Mouse (Mus musculus) retina, postnatal 1 day (tissue): ENCODE measurements around the gene Dand5.

Source experiments
- DNase-seq: peaks from one replicate; pipeline ENCODE4 v3.0.0-alpha.2; 2012

The Dand5 gene

DNA sequence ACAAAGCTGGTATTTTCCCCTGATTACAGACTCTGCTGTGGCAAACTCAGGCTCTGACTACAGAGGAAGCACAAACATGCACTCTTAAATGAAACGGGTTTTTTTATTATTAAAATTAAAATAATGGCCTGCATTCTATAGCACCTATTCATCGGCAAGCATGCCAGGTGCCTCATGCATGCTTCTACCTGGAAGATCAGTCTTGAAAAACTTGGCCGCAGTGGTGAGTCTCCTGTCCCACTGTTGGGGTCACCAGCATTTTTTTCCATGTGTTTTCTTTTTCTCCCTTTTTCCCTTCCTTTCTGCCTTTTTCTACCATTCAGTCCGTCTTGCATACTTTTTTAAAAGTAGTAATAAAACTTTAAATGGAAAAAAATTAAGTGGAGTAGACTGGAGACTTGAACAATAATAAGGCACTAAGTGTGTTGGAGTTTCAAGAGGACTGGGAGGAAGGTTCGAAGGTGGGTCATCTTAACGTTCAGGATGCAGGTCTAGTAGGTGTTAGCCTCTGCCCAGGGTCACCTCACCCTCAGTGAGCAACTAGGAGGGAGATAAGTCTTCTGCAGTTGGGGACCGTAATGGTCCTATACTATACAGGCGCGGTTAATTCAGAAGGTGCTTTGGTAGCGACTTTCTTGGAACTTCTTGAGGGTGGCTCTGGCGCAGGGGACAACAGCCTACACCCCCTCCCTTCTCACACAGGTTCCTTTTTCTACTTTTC, 39.3 kb downstream of the Dand5 start:
- DNase-seq = no peak

DNA sequence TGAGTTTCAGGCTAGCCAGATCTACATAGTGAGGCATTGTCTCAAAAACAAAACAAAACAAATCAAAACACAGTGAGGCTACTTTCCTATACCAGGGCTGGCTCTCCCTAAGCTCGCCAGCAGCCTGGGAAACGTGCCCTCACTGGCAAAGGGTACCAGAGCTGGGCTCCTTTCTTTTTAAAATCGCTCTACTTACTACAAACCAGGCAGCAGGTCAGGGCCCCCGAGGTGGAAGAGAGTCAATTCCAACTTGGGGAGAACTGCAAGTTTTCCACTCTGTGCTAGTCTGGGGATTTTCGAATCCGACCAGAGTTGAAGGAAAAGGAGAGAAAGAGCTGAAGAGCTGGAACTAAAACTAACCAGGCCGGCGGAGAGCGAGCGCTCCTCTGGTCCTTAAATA, 39.9 kb downstream of the Dand5 start:
- no peak for DNase-seq

DNA sequence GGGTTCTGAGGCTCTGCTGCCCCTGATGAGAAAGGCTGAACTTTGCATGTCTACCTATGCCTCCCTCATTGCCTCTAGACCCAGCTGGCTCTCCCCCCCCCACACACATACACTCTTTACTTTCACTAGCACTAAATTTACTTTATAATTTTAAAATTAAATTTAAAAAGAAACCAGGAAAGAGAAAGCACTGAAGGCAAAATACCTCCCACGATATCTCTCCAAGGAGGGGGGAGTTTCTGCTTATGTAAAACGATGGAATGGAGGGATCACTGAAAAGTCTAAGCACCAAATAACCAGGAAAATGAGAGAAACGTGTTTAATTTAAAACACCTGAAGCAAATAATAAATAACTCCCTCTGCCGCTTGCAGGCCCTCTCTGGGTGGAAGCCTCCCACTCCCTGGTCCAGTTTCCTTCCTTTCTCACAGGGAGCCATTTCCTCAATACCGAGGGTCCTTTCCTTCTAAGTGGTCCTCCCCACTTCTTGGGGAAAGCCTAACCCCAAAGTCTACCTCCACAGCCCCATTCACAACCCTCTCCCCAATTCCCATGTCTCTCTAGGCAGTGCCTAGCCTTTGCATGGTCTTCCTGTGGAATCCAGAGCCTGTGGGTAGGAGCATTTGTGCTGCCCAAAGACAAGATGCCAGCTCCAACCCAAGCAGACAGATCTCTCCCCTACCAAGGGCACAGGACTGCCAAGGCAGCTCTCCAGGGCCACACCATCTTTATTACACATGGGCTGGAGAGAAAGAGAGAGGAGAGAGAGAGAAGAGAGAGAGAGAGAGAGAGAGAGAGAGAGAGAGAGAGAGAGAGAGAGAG, 40.7 kb downstream of the Dand5 start:
- DNase-seq = no peak

DNA sequence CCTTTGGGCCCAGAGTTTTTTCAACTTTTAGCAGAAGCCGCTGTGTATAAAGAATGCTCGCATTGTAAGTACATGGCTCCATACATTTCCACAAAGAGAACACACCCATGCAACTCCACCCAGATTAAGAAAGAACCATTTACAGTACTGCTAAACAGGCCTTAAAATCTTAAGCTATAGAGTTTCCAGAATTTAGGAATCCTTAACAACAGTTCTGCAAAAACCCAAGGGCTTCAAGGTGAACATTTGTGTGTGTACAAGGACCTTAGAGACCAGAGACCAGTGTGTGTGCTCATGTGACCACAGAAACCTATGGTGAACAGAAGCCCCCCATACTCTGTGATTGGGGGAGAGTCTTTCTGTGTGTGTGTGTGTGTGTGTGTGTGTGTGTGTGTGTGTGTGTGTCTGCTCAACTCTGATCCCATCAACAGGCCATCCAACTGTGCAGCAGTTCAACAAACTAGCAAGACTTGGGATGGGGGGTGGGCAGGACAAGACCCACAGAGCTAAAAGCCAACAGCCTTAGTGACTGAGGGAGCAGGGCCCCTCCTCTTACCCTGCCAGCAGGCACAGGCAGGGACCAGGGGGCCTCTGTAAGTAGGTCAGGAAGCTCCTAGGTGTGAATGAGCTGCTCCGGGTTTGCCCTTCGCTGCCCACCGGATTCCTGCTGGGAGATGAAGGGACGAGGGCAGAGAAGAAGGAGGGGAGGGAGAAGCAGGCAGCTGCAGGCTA, 41.5 kb downstream of the Dand5 start:
- DNase-seq = peak; percentile 78

DNA sequence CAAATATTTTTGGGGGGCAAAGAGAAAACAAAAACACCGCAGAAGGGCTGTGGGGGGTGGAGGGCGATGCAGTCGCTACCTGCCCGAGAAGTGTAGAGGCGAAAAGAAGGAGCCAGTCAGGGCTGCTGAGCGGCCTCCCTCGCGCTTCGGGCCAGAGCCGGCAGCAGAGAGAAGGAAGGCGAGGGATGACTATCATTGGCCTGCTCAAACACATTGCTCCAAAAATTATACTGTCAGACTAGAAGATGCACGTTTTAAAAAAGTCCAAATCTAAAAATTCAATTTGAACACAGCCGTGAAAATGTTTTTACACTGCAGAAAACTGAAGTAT, 42.4 kb downstream of the Dand5 start:
- DNase-seq = no peak

DNA sequence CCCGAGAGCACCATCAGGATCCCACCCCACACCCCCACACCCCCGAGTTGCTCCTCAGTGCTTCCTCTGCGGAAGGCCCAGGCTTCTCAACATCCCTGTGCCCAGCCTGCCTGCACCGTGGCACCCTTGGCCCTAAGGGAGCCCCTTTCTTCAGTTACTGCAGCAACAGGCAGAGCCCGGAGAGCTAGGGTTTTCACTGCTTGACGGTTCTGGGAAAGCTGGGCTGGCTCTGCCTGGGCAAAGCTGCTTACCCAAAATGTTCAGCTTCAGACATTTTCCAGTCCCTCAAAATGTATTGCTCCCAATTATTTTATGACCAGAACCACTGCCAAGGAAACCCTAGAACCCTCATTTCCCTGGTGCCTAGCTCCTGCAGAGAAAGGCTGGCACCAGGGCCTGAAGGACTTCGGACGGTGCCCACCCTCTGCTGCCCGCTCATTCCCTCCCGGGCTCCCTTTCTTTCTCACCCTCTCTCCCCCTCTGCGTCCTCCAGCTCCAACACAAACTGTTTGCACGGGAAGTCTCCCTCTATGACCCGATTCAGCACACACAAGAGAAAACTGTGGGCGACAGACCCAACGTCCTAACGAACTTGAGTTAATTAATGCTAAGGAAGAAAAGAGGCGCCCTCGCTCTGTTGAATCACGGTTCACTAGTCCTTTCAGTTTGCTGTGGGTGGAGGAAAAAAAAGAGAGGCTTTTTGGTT, 43.0 kb downstream of the Dand5 start:
- DNase-seq = peak; percentile 79

DNA sequence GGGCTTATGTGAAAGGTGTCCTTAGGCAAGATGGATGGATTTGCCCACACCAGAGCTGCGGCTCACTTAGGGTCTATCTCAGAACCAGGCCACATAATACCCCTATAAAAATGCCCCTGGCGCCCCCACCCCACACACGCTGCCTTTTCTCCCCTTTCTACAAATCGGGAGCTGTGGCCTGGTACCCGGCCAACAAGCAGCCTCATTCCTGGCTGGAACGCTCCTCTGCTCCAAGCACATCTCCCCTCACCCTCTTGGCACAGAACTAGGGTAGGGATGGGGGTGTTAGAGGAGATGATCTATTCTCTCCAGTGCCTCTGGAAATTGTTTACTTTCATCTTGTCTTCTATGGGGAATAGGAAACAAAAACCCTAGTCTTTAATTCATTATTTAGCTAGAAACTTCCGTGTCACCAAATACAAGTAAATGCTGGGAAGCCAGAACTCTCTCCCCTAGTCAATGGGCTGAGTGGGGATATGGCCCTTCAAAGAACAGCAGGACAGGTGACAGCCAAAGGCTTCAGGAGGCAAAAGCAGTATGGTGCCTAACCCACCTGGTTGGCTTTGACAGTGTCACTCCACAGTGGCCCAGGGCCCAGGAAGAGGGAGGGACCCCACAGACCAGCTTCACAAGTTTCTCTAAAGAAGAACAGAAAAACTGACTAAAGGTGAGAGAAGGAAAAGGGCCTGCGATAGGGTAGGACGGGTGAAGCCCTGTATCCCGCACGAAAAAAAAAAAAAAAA, 43.8 kb downstream of the Dand5 start:
- DNase-seq = no peak

DNA sequence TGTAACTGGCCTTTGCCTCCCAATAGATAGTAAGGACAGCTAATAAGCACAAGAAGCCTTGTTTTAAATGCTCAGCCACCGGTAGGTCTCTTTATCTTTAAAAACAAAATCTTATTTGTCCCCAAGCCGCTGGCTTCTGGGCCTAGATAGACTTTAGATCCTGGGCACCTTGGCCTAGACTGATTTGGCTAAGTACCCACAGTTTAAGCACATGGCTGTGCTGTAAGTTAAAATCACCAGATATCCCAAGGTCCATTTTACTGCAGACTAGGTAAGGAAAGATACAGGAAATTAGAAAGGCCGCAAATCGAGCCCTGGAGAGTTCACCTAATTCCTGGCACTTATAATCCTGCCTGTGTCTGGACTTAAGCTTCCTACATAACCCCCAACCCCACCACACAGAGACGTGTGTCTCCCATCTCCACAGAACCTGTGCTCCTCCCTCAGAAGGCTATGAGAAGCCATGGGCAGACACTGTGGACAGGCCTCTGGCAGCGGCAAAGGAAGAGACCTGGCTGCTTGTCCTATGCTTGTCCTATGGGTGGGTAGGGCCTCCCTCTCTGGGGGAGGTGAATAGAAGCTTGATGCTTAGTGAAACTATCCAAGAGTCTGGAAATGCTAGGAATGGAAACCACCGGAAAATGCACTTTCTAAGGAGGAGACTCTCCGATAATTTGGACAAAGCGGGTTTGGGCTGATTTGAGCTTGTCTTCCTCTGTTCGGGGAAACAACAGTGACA, 44.6 kb downstream of the Dand5 start:
- DNase-seq = no peak

DNA sequence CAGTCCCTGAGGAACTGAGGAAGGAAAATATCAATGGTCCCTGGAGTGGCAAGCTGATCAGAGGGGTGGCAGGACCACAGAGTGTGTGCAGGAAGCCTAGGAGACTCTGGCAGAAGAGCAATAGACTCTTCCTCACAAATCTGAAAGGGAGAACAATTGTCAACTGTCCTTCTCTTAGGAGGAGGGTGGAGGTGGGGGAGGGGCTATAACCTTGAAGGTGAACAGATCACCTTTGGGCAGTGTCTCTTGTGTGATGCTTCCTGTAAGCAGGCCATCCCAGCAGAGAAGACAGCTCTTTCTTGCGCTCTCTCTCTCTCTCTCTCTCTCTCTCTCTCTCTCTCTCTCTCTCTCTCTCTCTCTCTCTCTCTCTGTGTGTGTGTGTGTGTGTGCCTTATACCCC, 46.1 kb downstream of the Dand5 start:
- DNase-seq = no peak

DNA sequence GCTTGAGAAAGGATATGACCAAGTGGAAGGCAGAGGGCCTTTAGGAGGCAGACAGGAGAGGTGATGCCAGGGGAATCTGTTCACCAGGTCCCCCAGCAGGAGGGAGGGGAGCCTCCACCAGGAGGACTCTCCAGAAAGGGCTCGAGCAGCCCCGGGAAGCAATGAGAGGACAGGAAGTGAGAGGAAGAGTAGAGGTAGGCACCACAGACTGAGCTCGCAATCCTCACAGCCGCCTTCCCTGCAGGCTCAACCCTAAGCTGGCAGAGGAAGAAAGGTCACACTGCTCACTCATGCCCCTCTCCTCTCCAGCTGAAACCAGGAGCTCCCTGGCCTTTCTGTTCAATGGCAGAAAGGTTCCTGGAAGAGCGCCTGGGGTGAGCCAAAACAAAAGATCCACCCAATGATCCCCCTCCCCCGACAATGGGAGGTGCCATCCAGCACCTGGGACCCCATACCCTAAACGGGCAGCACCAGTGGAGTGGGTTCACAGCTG, 47.0 kb downstream of the Dand5 start:
- no peak for DNase-seq

DNA sequence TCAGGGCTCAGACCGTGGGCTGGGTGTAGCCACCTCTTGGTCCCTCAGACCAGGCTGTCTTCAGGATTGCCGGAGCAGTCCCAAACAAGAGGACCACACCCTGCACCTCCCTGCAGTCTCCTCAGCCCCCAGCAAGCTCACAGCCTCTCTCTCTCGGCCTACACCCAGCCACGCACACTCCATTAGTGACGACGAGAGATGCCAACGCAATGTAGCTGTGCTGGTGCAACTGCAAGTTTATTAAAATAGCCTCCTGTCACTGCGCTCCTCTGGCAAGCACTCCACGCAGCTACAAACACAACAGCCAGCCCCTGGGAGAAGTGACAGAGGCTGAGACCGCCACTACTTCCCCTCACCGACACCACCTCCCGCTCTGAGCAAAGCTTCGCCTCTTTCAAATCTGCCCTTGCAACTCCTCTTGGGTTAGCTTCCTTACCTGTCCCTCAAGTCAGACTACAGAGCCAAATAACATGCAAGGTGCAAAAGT, 47.5 kb downstream of the Dand5 start:
- no peak for DNase-seq

DNA sequence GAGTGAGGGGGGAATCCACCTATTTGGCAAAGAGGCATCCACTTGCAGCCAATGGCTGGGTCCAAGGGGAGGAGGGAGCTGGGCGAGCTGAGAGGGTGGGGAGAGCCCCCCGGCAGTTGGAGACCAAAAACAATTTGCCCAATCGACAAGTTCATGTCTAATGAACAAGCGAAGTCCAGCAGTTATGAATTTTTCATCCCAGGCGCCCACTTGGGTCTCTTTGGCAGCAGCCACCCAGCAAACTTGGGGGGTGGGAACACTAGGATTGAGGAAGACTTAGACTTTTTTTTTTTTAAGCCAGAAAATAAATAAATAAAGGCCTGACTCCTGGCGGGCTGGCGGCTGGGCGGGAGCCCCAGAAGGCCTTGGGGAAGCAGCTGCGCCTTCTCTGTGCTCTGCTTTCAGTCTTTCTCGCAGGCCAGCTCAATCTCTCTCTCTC, 48.1 kb downstream of the Dand5 start:
- peak; percentile 90 for DNase-seq

DNA sequence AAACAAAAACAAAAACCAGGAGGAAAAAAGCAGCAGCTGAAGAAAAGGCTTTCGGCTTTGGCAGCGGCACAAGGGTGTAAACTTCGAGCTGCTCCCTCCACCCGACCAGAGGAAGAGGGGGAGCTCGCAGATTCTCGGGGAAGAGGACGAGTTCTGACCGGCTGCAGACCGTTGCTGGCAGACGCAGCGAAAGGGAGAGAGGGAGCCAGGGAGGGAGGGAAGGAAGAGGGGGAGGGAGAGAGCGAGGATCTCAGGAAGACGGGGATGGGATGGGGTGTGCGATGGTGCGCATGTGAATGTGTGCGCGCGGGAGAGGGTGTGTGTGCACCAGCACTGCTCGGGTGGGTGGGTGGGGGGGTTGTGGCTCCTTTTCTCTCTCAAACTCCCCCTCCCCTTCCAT, 48.8 kb downstream of the Dand5 start:
- DNase-seq = peak; percentile 93

DNA sequence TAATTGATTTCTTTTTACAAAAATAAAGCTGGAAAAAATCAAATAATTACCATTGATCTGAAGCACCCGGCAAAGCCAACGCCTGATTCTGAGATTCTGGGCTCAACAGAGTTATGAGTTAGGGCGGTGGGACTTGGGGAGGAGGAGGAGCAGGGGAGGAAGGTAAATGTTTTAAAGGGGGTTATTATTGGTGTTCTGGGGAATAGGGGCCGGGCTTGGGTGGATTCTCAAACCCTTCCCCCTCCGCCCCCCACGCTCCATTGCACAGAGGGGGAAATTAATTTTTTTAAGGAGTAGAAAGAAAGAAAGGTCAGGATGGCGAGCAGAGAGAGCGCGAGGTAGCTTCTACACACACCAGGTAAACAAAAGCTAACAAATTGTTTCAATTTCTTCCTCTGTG, 49.3 kb downstream of the Dand5 start:
- no peak for DNase-seq

DNA sequence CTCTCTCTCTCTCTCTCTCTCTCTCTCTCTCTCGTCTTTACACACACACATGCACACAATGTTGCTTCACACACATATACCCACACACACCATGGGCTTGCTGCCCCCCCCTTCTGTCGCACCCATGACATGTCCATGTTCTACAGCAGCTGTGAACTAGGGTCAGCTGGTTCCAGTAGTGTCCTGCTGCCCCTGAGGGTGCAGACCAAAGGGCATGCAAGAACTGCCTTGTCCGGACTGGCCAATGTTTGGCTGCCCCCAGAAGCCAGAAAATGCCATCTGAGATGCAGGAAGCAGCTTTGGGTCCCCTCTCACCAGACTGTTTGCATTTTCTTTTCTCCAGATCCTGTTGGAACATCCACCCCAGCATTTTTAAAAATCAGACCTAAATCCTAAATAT, 50.0 kb downstream of the Dand5 start:
- no peak for DNase-seq

DNA sequence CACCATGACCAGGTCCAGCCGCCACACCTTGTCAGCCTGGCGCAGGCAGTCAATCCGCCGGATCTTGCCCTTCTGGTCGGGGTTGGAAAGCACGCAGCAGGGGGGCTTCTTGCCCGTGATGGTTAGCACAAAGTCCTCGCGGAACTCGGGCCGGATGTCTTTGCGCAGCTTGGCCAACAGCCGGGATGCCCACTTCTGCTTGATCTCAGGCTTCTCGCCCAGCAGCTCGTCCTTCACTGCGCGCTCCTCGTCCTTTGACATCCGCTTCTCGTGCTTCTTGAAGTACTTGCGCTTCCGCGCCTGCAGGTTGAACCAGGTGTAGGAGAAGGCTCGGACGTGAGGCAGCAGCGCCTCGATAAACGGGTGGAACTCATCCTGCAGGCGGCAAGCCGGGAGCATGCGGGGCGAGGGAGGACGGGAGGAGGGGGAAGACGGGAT, 50.7 kb downstream of the Dand5 start:
- DNase-seq = peak; percentile 49

DNA sequence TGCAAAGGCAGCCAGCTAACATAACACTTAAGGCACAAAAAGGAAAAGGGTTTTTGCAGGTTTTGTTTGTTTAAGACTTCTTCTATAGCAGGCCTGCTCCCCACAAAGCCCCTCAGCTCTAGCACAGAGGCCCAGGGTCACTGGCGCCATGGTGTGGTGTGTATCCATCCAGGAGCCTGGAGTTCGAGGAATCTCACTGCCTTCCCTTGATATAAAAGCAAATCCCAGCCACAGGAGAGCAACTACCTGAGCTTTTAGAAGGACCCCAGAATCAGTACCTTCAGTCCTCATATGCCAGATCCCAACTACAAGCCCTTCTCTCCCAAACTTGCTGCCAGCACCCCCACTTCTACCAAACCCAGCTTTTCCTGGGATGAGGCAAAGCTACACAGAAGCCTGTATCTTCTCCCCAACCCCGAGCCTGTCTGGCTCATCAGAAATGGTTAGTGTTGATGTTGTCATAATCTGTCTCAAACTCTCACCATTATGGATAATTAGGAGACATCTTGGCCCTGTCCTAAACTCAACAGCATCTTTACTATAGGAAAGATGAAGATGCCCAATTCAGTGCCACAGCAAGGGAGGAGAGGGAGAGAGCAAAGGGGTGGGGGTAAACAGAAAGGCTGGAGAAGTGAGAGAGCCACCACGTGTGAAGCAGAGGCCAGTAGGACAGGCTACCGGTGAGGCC, 51.5 kb downstream of the Dand5 start:
- DNase-seq = no peak

DNA sequence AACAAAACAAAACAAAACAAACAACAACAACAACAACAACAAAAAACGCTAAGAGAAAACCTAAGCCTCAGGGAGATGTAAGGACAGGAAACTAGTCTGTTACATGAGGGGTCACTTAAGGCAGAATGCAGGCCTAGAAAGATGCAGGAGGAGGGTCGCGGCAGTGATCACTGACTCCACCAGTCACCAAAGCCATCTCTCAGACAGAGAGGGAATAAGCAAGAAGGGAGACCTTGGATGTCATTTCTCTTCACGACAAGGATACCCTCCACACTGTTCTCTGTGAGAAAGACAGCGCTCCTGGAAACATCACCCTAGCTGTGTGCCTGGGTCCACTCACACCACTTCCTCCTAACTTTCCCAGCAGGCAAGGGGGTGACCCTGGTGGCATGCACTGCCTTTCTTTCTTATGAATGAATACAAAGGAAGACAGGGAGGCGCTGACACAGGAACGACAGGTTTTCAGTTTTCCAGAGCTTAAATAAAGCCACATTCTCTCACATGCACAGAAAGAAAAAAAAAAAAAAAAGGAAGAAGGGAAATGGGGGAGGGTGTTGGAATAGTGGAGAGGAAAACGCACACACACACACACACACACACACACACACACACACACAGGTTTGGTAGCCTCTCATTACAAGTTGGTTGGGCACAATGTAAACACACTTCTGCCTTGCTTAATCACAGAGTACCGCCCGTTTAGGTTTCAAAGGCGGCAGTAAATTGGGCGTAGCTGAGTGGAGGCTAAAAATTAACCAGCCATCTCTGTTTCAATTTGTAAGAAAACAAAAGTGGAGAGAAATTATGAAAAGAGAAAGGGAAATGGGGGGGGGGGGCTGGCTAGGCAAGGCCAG, 52.3 kb downstream of the Dand5 start:
- peak; percentile 57 for DNase-seq

DNA sequence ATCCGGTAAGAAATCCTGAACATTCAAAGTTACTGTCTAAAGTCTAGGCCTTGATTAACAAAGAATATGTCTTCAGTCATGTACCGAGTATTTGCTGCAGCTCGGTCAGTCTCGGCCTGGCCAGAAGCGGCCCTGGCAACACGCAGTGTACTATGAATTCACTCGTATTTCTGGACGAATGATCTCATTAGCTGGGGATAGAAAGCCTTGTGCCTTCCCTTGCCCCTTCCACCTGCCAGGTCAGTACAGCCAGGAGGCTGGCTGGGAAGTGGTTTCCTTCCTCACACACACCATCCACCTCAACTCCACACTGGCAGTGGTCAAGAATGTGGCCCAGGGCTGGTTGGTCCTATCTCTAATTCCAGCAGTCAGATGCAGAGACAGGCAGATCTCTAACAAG, 53.3 kb downstream of the Dand5 start:
- no peak for DNase-seq
